Mouse (Mus musculus): ENCODE results near the gene Ipo11. TPM values are rescaled to one million over a fixed set of nuclear protein-coding genes. Genes with fewer than 3 reads are reported as not detected.

The Ipo11 gene
- polyA plus RNA-seq, 1 experiment from 2014 or later: 82.3 TPM

GRCm38 (mm10) chr13:106754216-106754615, 182.5 kb downstream of the Ipo11 start:
- WGBS: 81% methylated on average over 3 of the region's 3 CpGs
- Histone ChIP-seq H3K4me2 (no peak overlapping the region), H3K9ac (ENCODE audit: low read depth, low read length) (no peak overlapping the region), H3K9me3 (ENCODE audit: control insufficient read depth, low read length) (no peaks in the 10 kb centered on the region), H3K4me1 (replicated peaks; ENCODE audit: control insufficient read depth, insufficient read depth, low read length) (no peaks in the 10 kb centered on the region), H3K4me3 (ENCODE audit: low read depth, low read length) (no peak overlapping the region), H3K27ac (ENCODE audit: low read depth, low read length) (no peak overlapping the region), H3K27me3 (replicated peaks; ENCODE audit: control insufficient read depth, insufficient read depth, low read length) (no peaks in the 10 kb centered on the region), H3K36me3 (ENCODE audit: control insufficient read depth, insufficient read depth, low read length) (no peaks in the 10 kb centered on the region)
- ATAC-seq (replicated peaks; ENCODE audit: low FRiP score) (no peak), DNase-seq (ENCODE audit: low spot score) (no peak)

GRCm38 (mm10) chr13:106751951-106752350, 184.8 kb downstream of the Ipo11 start:
- Histone ChIP-seq H3K36me3 (ENCODE audit: control insufficient read depth, insufficient read depth, low read length) (no peaks in the 10 kb centered on the region), H3K4me3 (ENCODE audit: low read depth, low read length) (no peak overlapping the region), H3K27ac (ENCODE audit: low read depth, low read length) (no peak overlapping the region), H3K27me3 (replicated peaks; ENCODE audit: control insufficient read depth, insufficient read depth, low read length) (no peaks in the 10 kb centered on the region), H3K4me2 (no peak overlapping the region), H3K9me3 (ENCODE audit: control insufficient read depth, low read length) (no peaks in the 10 kb centered on the region), H3K9ac (ENCODE audit: low read depth, low read length) (no peak overlapping the region), H3K4me1 (replicated peaks; ENCODE audit: control insufficient read depth, insufficient read depth, low read length) (no peaks in the 10 kb centered on the region)
- DNase-seq (ENCODE audit: low spot score) (no peak), ATAC-seq (replicated peaks; ENCODE audit: low FRiP score) (no peak)
- 86% methylated on average over 1 of the region's 1 CpGs for WGBS

GRCm38 (mm10) chr13:106746823-106747222, 189.9 kb downstream of the Ipo11 start:
- Histone ChIP-seq H3K36me3 (ENCODE audit: control insufficient read depth, insufficient read depth, low read length) (no peaks in the 10 kb centered on the region), H3K9me3 (ENCODE audit: control insufficient read depth, low read length) (no peaks in the 10 kb centered on the region), H3K9ac (ENCODE audit: low read depth, low read length) (no peak overlapping the region), H3K27ac (ENCODE audit: low read depth, low read length) (no peak overlapping the region), H3K27me3 (replicated peaks; ENCODE audit: control insufficient read depth, insufficient read depth, low read length) (no peaks in the 10 kb centered on the region), H3K4me3 (ENCODE audit: low read depth, low read length) (no peak overlapping the region), H3K4me2 (no peak overlapping the region), H3K4me1 (replicated peaks; ENCODE audit: control insufficient read depth, insufficient read depth, low read length) (no peaks in the 10 kb centered on the region)
- ATAC-seq (replicated peaks; ENCODE audit: low FRiP score) (no peak), DNase-seq (ENCODE audit: low spot score) (no peak)
- 75% methylated on average over 5 of the region's 5 CpGs for WGBS

- H3K9me3 ChIP-seq (ENCODE audit: control insufficient read depth, low read length): no peaks in the 10 kb centered on the region
- H3K27ac ChIP-seq (ENCODE audit: low read depth, low read length): no peak overlapping the region
- H3K4me3 ChIP-seq (ENCODE audit: low read depth, low read length): no peak overlapping the region
- no peak for DNase-seq (ENCODE audit: low spot score)
- ATAC-seq (replicated peaks; ENCODE audit: low FRiP score): no peak
- H3K27me3 ChIP-seq (replicated peaks; ENCODE audit: control insufficient read depth, insufficient read depth, low read length): no peaks in the 10 kb centered on the region
- H3K4me2 ChIP-seq: no peak overlapping the region
- no peaks in the 10 kb centered on the region for H3K4me1 ChIP-seq (replicated peaks; ENCODE audit: control insufficient read depth, insufficient read depth, low read length)
- H3K9ac ChIP-seq (ENCODE audit: low read depth, low read length): no peak overlapping the region
- 28% methylated on average over 6 of the region's 6 CpGs for WGBS
- H3K36me3 ChIP-seq (ENCODE audit: control insufficient read depth, insufficient read depth, low read length): no peaks in the 10 kb centered on the region
Observed at GRCm38 (mm10) chr13:106745201-106745600, 191.6 kb downstream of the Ipo11 start.

Other genes starting within 250 kb of the Ipo11 start
- 47.2 and 51.1 TPM in 2 replicates for gene Dimt1, start 10.2 kb upstream of the Ipo11 start, polyA plus RNA-seq (2014; fragmentation: Nextera tagmentation; extraction: Ambion mirVana)
- gene Kif2a, start 85.2 kb upstream of the Ipo11 start, polyA plus RNA-seq (2014; fragmentation: Nextera tagmentation; extraction: Ambion mirVana): 22.0 and 22.5 TPM in 2 replicates